Mouse (Mus musculus) Patski (cell line): ENCODE data around the gene Olfr1395. TPM values are rescaled to one million over a fixed set of nuclear protein-coding genes. Genes with fewer than 3 reads are reported as not detected.

Experiments used
- ATAC-seq: fragments of 100-300 bp; one replicate; pipeline ENCODE4 v1.8.0; 2021
- CTCF ChIA-PET: fragments of 350-600 bp; sonication (Branson Sonifier 250); formaldehyde crosslinking; loops from one replicate; lab custom pipeline; 2022; ENCODE audit warnings: inconsistent platforms; lab: Charles Lee
- POLR2A ChIA-PET: fragments of 350-600 bp; sonication (Branson Sonifier 250); formaldehyde crosslinking; loops from one replicate; lab custom pipeline; 2022; ENCODE audit warnings: antibody characterized with exemption, inconsistent platforms; lab: Charles Lee
- DNase-seq: peaks from one replicate; pipeline ENCODE4 v3.0.0-alpha.2; 2011; ENCODE audit warnings: low read depth, low spot score
- H3K27me3 ChIP-seq: fragments of 371-371 bp; one replicate; pipeline ENCODE4 v1.5.1; 2021
- CTCF ChIP-seq: fragments of 100-300 bp; IDR thresholded peaks from one replicate; pipeline ENCODE4 v1.5.1; 2021
- in situ Hi-C: fragments of 300-500 bp; cut with MboI; formaldehyde crosslinking; loops from 3 replicates; pipeline ENCODE4 v1.11.1; 2018; ENCODE audit warnings: low pct_unique_long_range_greater_than_20kb, mixed read lengths
- polyA plus RNA-seq: library from polyadenylated mRNA; unstranded; gene quantifications from one replicate; pipeline ENCODE4 v1.2.3, GENCODE M21; 2021

Gene Olfr1395
- not detected for polyA plus RNA-seq

DNA sequence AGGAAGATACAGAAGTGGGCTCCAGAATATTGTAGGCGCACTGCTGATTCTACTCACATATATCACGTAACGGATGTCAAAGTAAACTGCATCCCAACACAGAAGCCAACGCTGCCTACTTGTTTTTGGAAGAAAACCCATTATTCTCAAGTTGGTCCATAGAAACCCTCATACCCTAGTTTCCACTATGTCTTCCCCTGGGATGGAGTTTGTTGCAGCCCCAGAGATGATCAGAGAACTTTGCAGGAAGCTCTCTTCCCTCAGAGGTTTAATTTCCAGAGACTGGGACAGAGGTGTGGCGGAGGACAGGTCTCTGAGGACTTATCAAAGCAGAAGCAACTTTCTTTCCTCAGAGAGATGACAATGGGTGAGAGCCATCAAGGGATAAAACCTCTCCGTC, at the start of gene Olfr1395:
Olfr1395 (plus strand) TSS at position 301 of the 400 bp plus-strand sequence.
- H3K27me3 ChIP-seq = peaks cover 54% of the 10 kb centered on the region
- DNase-seq (no peak), ATAC-seq (no peak)
- POLR2A ChIA-PET = interaction anchor here (0.6 kb wide), 1 partner anchor 496 kb away, joined by 3 read pairs; no protein-coding TSS in a partner anchor
- in situ Hi-C loops = no loop called here
- TF ChIP-seq CTCF = no peak
- CTCF ChIA-PET = interaction anchor here (1.0 kb wide), 1 partner anchor 8 kb away, joined by 3 read pairs; no protein-coding TSS in a partner anchor

DNA sequence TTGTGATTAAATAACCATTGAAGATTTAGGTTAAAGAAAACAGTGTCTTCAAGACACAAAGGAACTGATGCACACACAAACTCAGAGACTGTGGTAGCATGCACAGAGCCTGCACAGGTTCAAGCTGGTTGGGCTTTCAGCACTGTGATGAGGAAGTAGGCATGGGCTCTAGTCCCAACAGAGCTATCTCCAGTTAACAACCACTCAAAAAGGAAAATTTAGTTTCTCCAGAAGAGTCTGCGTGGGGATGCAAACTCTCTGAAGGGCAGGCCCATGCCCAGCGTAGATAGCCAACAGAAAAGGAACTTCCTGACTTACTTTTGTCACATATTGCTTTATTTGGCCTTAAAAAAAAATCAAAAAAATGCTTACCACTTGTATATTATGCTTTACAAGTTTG, 49.3 kb upstream of the Olfr1395 start:
- ATAC-seq (no peak), DNase-seq (no peak)
- TF ChIP-seq CTCF = no peak
- POLR2A ChIA-PET = no interaction called here
- CTCF ChIA-PET = interaction anchor here (1.2 to 2.7 kb wide), 5 partner anchors 8 to 298 kb away, joined by 3 to 8 read pairs (median 4); no protein-coding TSS in a partner anchor
- in situ Hi-C loops = no loop called here
- no peaks in the 10 kb centered on the region for H3K27me3 ChIP-seq

DNA sequence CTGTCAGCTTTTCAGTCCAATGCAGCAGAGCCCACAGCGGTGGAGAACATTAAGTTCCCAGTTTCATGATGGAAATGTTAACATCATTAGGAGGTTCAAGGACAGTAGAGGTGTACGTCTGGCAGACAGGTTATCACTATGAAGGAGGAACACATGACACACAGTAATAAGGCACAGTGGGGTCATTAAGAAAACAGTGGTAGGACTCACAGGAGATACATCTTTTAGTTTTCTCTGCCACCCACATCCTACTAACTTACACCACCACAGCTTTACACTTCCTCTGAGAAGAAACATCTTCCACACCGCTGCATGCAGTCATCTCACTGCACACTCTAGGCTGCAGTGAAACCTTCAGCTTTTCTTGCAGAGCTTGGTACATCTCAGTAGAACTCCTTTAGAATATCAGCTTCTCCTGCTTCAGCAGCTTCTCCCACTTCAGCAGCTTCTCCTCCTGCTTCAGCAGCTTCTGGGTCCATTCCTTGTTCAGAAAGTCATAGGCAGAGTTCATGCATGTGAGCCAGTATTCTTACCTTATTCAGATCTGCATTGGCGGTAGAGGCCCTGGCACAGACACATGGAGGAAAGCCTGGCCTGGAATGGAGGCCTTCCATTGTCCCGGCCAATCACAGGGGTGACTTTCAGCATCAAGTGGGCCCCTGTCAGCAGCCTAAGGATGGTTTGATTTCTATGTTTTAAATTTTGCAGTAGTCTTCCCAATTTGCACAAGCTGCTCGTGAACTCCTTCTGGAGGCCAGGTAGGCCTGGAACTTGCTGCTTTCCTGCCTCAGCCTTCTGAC, 48.0 kb upstream of the Olfr1395 start:
- H3K27me3 ChIP-seq = no peaks in the 10 kb centered on the region
- in situ Hi-C loops = no loop called here
- ATAC-seq (no peak), DNase-seq (no peak)
- ChIA-PET POLR2A (interaction anchor here (0.6 kb wide), 1 partner anchor 211 kb away, joined by 7 read pairs; no protein-coding TSS in a partner anchor), CTCF (interaction anchor here (1.3 to 2.7 kb wide), 6 partner anchors 9 to 235 kb away, joined by 3 to 7 read pairs (median 4); no protein-coding TSS in a partner anchor)
- no peak for TF ChIP-seq CTCF

DNA sequence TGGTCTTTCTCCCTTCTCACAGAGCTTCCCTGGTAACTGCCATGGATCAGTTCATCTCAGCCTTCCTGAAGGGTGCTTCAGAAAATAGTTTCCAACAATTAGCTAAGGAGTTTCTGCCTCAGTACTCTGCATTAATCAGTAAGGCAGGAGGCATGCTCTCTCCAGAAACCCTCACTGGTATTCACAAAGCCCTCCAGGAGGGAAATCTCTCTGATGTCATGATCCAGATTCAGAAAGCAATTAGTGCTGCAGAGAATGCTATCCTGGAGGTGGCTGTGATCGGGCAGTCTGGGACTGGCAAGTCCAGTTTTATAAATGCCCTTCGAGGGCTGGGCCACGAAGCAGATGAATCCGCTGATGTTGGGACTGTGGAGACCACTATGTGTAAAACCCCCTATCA, 46.7 kb upstream of the Olfr1395 start:
- ATAC-seq (peak; percentile 98), DNase-seq (peak; percentile 82)
- CTCF ChIA-PET = interaction anchor here (0.6 to 2.7 kb wide), 8 partner anchors 13 to 236 kb away, joined by 3 to 7 read pairs (median 4); no protein-coding TSS in a partner anchor
- POLR2A ChIA-PET = no interaction called here
- H3K27me3 ChIP-seq = no peaks in the 10 kb centered on the region
- in situ Hi-C loops = loop anchor here (5.0 kb wide), 2 partner anchors 223 to 298 kb away; partner anchors contain the start of gene Irgm1
- no peak for TF ChIP-seq CTCF

DNA sequence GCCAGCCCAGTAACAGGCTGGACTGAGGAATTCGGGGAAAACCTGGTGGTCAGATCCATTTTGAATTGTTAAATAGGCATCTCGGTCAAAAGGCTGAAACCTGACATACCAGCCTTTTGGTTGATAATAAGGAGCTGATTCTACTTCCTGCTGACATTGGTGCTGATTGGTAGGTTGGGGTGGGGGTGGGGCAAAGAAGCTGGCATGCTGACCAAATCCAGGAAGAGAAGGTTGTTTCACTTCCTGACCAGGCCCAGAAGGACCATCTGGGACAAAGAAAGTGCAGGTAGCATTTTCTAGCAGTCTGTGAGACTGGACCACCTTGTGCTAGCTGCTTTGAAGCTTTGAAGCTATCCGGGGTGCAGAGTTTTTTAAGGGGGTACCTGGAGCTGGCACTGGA, 41.7 kb upstream of the Olfr1395 start:
- H3K27me3 ChIP-seq = no peaks in the 10 kb centered on the region
- ATAC-seq (no peak), DNase-seq (no peak)
- TF ChIP-seq CTCF = no peak
- ChIA-PET CTCF (interaction anchor here (1.7 to 2.4 kb wide), 4 partner anchors 9 to 241 kb away, joined by 3 to 10 read pairs (median 8); no protein-coding TSS in a partner anchor), POLR2A (interaction anchor here (1.0 kb wide), 1 partner anchor 15 kb away, joined by 3 read pairs; no protein-coding TSS in a partner anchor)
- in situ Hi-C loops = no loop called here

DNA sequence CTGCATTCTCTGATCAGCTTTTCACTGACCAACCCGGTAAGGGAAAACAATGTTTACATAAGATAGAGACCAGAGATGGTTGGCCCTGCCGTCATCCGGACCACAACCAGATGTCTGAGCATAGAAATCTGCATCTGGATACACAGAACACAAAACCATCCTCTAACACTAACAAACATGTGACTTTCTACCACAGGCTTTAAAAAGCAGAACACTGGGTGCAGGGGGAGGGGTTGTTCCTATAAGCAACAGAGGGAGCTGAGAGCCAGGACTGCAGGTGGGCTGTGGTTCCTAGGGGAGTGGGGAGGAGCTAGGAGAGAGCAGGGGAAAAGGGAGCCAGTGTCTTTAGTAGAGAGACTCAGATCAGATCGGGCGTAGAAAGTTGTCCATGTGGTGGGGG, 40.6 kb upstream of the Olfr1395 start:
- no peak for TF ChIP-seq CTCF
- ChIA-PET POLR2A (interaction anchor here (1.0 kb wide), 1 partner anchor 16 kb away, joined by 3 read pairs; no protein-coding TSS in a partner anchor), CTCF (interaction anchor here (1.7 to 2.4 kb wide), 3 partner anchors 10 to 243 kb away, joined by 3 to 8 read pairs (median 8); no protein-coding TSS in a partner anchor)
- ATAC-seq (no peak), DNase-seq (no peak)
- no peaks in the 10 kb centered on the region for H3K27me3 ChIP-seq
- in situ Hi-C loops = no loop called here

DNA sequence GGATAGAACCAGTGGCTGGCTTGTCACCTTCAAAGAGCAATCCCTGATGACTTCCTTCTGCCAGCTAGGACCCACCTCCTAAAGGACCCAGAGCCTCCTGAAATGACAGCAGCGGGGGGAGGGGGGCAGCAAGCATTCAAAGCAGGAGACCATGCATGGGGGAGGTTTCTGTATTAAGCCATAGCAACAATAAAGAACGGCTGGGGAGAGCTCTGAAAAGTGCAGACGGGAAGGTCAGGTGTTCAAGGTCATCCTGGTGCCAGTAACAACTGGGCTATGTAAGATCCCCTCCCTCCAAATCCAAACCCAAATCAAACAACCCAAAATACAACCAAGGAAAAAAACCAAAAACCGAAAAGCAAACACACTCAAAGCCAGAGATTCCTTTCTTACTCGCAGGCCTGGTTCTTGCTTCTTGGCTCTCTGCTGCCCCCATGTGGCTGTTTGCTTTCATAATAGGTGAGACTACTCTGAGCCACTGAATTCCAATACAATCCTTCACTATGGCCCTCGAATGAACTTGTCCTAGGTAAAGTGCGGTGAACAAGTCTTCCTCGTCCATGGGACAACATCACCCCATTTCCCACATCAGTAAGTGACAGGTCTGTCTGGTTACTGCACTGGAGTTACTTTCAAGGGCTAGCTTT, 38.9 kb upstream of the Olfr1395 start:
- peak; percentile 91 for TF ChIP-seq CTCF
- H3K27me3 ChIP-seq = no peaks in the 10 kb centered on the region
- DNase-seq (no peak), ATAC-seq (peak; percentile 71)
- ChIA-PET POLR2A (no interaction called here), CTCF (interaction anchor here (0.7 to 2.7 kb wide), 7 partner anchors 12 to 244 kb away, joined by 3 to 22 read pairs (median 4); partner anchors contain the start of gene Irgm1)
- in situ Hi-C loops = no loop called here

DNA sequence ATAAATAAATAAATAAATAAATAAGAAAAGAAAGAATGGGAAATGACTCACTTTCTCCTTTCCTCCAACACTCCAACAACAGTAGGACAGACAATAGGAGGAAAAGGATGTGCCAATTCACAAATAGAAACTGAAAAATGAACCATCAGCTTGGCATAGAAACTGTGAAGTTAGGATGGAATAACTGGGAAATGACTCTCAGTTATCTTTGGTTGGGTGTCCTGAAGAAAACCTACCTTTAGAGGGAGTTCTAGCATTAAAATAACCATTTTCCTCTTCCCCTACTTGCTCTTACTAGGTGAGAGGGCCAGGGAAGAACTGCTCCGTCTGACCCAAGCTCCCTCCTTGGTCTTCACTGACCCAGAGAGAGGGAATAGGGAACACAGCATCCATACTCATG, 36.3 kb upstream of the Olfr1395 start:
- ATAC-seq = no peak
- peaks cover 5% of the 10 kb centered on the region for H3K27me3 ChIP-seq
- in situ Hi-C loops = loop anchor here (5.0 kb wide), 1 partner anchor 167 kb away; no protein-coding TSS in a partner anchor
- no peak for DNase-seq
- TF ChIP-seq CTCF = no peak
- POLR2A ChIA-PET = no interaction called here
- CTCF ChIA-PET = no interaction called here

DNA sequence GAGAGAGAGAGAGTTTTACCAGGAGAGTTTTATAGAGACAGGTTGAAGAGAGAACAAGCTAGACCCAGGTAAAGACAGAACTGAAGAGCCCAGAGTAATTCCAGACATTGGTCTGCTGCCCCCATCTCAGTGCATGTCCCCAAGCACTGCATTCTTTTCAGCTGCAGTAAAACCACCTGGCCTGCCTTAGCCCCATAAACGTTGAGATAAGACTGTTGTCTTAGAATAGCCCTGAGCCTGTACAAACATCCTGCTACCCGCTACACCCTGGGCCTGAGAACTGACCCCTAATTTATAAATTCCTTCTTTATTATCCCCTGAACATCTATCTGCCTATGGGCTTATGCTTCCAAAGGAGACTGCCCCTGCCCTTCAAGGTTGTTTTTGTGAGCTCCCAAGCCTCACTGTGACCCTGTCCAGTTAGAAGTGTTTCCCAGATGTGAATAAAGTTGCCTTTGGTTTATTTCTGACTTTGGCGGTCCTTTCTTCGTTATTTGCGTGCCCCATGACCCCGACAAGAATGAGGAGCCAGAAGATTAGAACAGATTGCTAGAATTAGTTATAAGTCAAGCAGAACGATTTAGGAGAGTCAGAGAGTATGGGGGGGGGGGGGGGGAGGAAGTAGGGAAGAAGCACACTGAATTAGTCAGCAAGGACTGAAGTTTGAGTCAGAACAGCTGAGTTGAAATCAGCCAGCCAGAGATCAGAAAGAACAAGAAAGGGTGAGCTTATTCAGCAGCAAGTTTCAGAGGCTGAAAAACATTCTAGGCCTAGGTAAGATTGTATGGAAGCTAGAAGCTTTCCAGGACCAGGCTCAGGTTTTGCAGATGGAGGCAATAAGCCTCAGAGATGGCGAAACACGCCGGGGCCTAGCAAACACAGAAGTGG, 34.2 kb upstream of the Olfr1395 start:
- CTCF ChIA-PET = interaction anchor here (0.6 to 4.5 kb wide), 9 partner anchors 12 to 320 kb away, joined by 3 to 21 read pairs (median 3); partner anchors contain the start of gene Irgm1
- no peak for TF ChIP-seq CTCF
- in situ Hi-C loops = loop anchor here (5.0 kb wide), 1 partner anchor 164 kb away; no protein-coding TSS in a partner anchor
- DNase-seq = no peak
- POLR2A ChIA-PET = interaction anchor here (0.5 kb wide), 1 partner anchor 318 kb away, joined by 5 read pairs; no protein-coding TSS in a partner anchor
- H3K27me3 ChIP-seq = peaks cover 10% of the 10 kb centered on the region
- no peak for ATAC-seq
